Mouse (Mus musculus): ENCODE measurements around the gene Dlg1. TPM values are rescaled to one million over a fixed set of nuclear protein-coding genes. Genes with fewer than 3 reads are reported as not detected.

Gene Dlg1
- polyA plus RNA-seq, 1 experiment from 2014 or later, result 28.5 TPM

GRCm38 (mm10) chr16:31624749-31625148 lies 38.5 kb upstream of the Dlg1 start:
- Histone ChIP-seq H3K4me2 (ENCODE audit: low read length) (no peak overlapping the region), H3K36me3 (ENCODE audit: control insufficient read depth, insufficient read depth, low read length) (no peaks in the 10 kb centered on the region), H3K9me3 (ENCODE audit: control insufficient read depth, low read length) (no peaks in the 10 kb centered on the region), H3K9ac (ENCODE audit: low read length) (no peak overlapping the region), H3K27ac (ENCODE audit: low read depth) (no peak overlapping the region), H3K27me3 (replicated peaks; ENCODE audit: control insufficient read depth, insufficient read depth, low read length) (no peaks in the 10 kb centered on the region), H3K4me1 (replicated peaks; ENCODE audit: control insufficient read depth, insufficient read depth, low read length) (no peaks in the 10 kb centered on the region), H3K4me3 (ENCODE audit: low read depth, low read length) (no peak overlapping the region)
- ATAC-seq (replicated peaks; ENCODE audit: low FRiP score, low TSS enrichment, low read depth) (no peak), DNase-seq (ENCODE audit: low spot score) (no peak)
- WGBS, result 81% methylated on average over 1 of the region's 1 CpGs

GRCm38 (mm10) chr16:31626331-31626730 lies 36.9 kb upstream of the Dlg1 start:
- Histone ChIP-seq H3K9ac (ENCODE audit: low read length) (no peak overlapping the region), H3K27ac (ENCODE audit: low read depth) (no peak overlapping the region), H3K4me1 (replicated peaks; ENCODE audit: control insufficient read depth, insufficient read depth, low read length) (no peaks in the 10 kb centered on the region), H3K4me2 (ENCODE audit: low read length) (no peak overlapping the region), H3K4me3 (ENCODE audit: low read depth, low read length) (no peak overlapping the region), H3K36me3 (ENCODE audit: control insufficient read depth, insufficient read depth, low read length) (no peaks in the 10 kb centered on the region), H3K27me3 (replicated peaks; ENCODE audit: control insufficient read depth, insufficient read depth, low read length) (no peaks in the 10 kb centered on the region), H3K9me3 (ENCODE audit: control insufficient read depth, low read length) (no peaks in the 10 kb centered on the region)
- DNase-seq (ENCODE audit: low spot score), result no peak
- WGBS, result 82% methylated on average over 6 of the region's 6 CpGs
- ATAC-seq (replicated peaks; ENCODE audit: low FRiP score, low TSS enrichment, low read depth), result no peak

- H3K4me1 ChIP-seq (replicated peaks; ENCODE audit: control insufficient read depth, insufficient read depth, low read length), result no peaks in the 10 kb centered on the region
- no peak for ATAC-seq (replicated peaks; ENCODE audit: low FRiP score, low TSS enrichment, low read depth)
These were observed 32.9 kb upstream of the Dlg1 start for GRCm38 (mm10) chr16:31630381-31630780.

GRCm38 (mm10) chr16:31631046-31631445 lies 32.2 kb upstream of the Dlg1 start:
- H3K27me3 ChIP-seq (replicated peaks; ENCODE audit: control insufficient read depth, insufficient read depth, low read length), result no peaks in the 10 kb centered on the region
- H3K4me1 ChIP-seq (replicated peaks; ENCODE audit: control insufficient read depth, insufficient read depth, low read length), result no peaks in the 10 kb centered on the region
- H3K27ac ChIP-seq (ENCODE audit: low read depth), result no peak overlapping the region
- H3K4me2 ChIP-seq (ENCODE audit: low read length), result no peak overlapping the region
- no peak overlapping the region for H3K4me3 ChIP-seq (ENCODE audit: low read depth, low read length)
- H3K9ac ChIP-seq (ENCODE audit: low read length), result no peak overlapping the region
- WGBS, result 72% methylated on average over 3 of the region's 3 CpGs
- DNase-seq (ENCODE audit: low spot score), result no peak
- no peak for ATAC-seq (replicated peaks; ENCODE audit: low FRiP score, low TSS enrichment, low read depth)
- no peaks in the 10 kb centered on the region for H3K9me3 ChIP-seq (ENCODE audit: control insufficient read depth, low read length)
- H3K36me3 ChIP-seq (ENCODE audit: control insufficient read depth, insufficient read depth, low read length), result no peaks in the 10 kb centered on the region

More at GRCm38 (mm10) chr16:31630381-31630780, 32.9 kb upstream of the Dlg1 start:
- Histone ChIP-seq H3K36me3 (ENCODE audit: control insufficient read depth, insufficient read depth, low read length) (no peaks in the 10 kb centered on the region), H3K4me2 (ENCODE audit: low read length) (no peak overlapping the region), H3K9me3 (ENCODE audit: control insufficient read depth, low read length) (no peaks in the 10 kb centered on the region), H3K4me3 (ENCODE audit: low read depth, low read length) (no peak overlapping the region), H3K9ac (ENCODE audit: low read length) (no peak overlapping the region), H3K27me3 (replicated peaks; ENCODE audit: control insufficient read depth, insufficient read depth, low read length) (no peaks in the 10 kb centered on the region), H3K27ac (ENCODE audit: low read depth) (no peak overlapping the region)
- WGBS, result 95% methylated on average over 4 of the region's 4 CpGs
- DNase-seq (ENCODE audit: low spot score), result no peak

- H3K4me2 ChIP-seq (ENCODE audit: low read length), result no peak overlapping the region
- 93% methylated on average over 4 of the region's 4 CpGs for WGBS
These were observed 28.9 kb upstream of the Dlg1 start for GRCm38 (mm10) chr16:31634371-31634770.

GRCm38 (mm10) chr16:31638393-31638792 lies 24.9 kb upstream of the Dlg1 start:
- H3K36me3 ChIP-seq (ENCODE audit: control insufficient read depth, insufficient read depth, low read length), result no peaks in the 10 kb centered on the region
- ATAC-seq (replicated peaks; ENCODE audit: low FRiP score, low TSS enrichment, low read depth), result no peak
- no peak overlapping the region for H3K4me3 ChIP-seq (ENCODE audit: low read depth, low read length)
- H3K4me2 ChIP-seq (ENCODE audit: low read length), result no peak overlapping the region
- no peak overlapping the region for H3K27ac ChIP-seq (ENCODE audit: low read depth)
- no peak for DNase-seq (ENCODE audit: low spot score)
- WGBS, result 32% methylated on average over 7 of the region's 7 CpGs
- H3K9ac ChIP-seq (ENCODE audit: low read length), result no peak overlapping the region
- H3K27me3 ChIP-seq (replicated peaks; ENCODE audit: control insufficient read depth, insufficient read depth, low read length), result no peaks in the 10 kb centered on the region
- H3K4me1 ChIP-seq (replicated peaks; ENCODE audit: control insufficient read depth, insufficient read depth, low read length), result peaks cover 4% of the 10 kb centered on the region; the same call in 1 of the 2 replicates
- no peaks in the 10 kb centered on the region for H3K9me3 ChIP-seq (ENCODE audit: control insufficient read depth, low read length)

More at GRCm38 (mm10) chr16:31634371-31634770, 28.9 kb upstream of the Dlg1 start:
- DNase-seq (ENCODE audit: low spot score) (no peak), ATAC-seq (replicated peaks; ENCODE audit: low FRiP score, low TSS enrichment, low read depth) (no peak)
- H3K9me3 ChIP-seq (ENCODE audit: control insufficient read depth, low read length), result no peaks in the 10 kb centered on the region
- H3K27ac ChIP-seq (ENCODE audit: low read depth), result no peak overlapping the region
- no peaks in the 10 kb centered on the region for H3K36me3 ChIP-seq (ENCODE audit: control insufficient read depth, insufficient read depth, low read length)
- no peak overlapping the region for H3K9ac ChIP-seq (ENCODE audit: low read length)
- H3K4me1 ChIP-seq (replicated peaks; ENCODE audit: control insufficient read depth, insufficient read depth, low read length), result peaks cover 4% of the 10 kb centered on the region; the same call in 1 of the 2 replicates
- H3K27me3 ChIP-seq (replicated peaks; ENCODE audit: control insufficient read depth, insufficient read depth, low read length), result no peaks in the 10 kb centered on the region
- no peak overlapping the region for H3K4me3 ChIP-seq (ENCODE audit: low read depth, low read length)

GRCm38 (mm10) chr16:31639946-31640345 lies 23.3 kb upstream of the Dlg1 start:
- H3K4me2 ChIP-seq (ENCODE audit: low read length), result no peak overlapping the region
- no peak for ATAC-seq (replicated peaks; ENCODE audit: low FRiP score, low TSS enrichment, low read depth)
- H3K4me3 ChIP-seq (ENCODE audit: low read depth, low read length), result no peak overlapping the region
- no peaks in the 10 kb centered on the region for H3K27me3 ChIP-seq (replicated peaks; ENCODE audit: control insufficient read depth, insufficient read depth, low read length)
- H3K27ac ChIP-seq (ENCODE audit: low read depth), result no peak overlapping the region
- no peak overlapping the region for H3K9ac ChIP-seq (ENCODE audit: low read length)
- no peaks in the 10 kb centered on the region for H3K9me3 ChIP-seq (ENCODE audit: control insufficient read depth, low read length)
- DNase-seq (ENCODE audit: low spot score), result no peak
- H3K36me3 ChIP-seq (ENCODE audit: control insufficient read depth, insufficient read depth, low read length), result no peaks in the 10 kb centered on the region
- peaks cover 4% of the 10 kb centered on the region; the same call in 1 of the 2 replicates for H3K4me1 ChIP-seq (replicated peaks; ENCODE audit: control insufficient read depth, insufficient read depth, low read length)
- WGBS, result 63% methylated on average over 4 of the region's 4 CpGs

- no peak overlapping the region for H3K9ac ChIP-seq (ENCODE audit: low read length)
- H3K27ac ChIP-seq (ENCODE audit: low read depth), result no peak overlapping the region
- no peaks in the 10 kb centered on the region for H3K9me3 ChIP-seq (ENCODE audit: control insufficient read depth, low read length)
- no peak overlapping the region for H3K4me2 ChIP-seq (ENCODE audit: low read length)
- no peak overlapping the region for H3K4me3 ChIP-seq (ENCODE audit: low read depth, low read length)
- ATAC-seq (replicated peaks; ENCODE audit: low FRiP score, low TSS enrichment, low read depth) (no peak), DNase-seq (ENCODE audit: low spot score) (no peak)
- WGBS, result 71% methylated on average over 4 of the region's 4 CpGs
- H3K4me1 ChIP-seq (replicated peaks; ENCODE audit: control insufficient read depth, insufficient read depth, low read length), result peaks cover 4% of the 10 kb centered on the region; the same call in 1 of the 2 replicates
- no peaks in the 10 kb centered on the region for H3K36me3 ChIP-seq (ENCODE audit: control insufficient read depth, insufficient read depth, low read length)
- no peaks in the 10 kb centered on the region for H3K27me3 ChIP-seq (replicated peaks; ENCODE audit: control insufficient read depth, insufficient read depth, low read length)
These were observed 21.5 kb upstream of the Dlg1 start for GRCm38 (mm10) chr16:31641776-31642175.

- Histone ChIP-seq H3K4me2 (ENCODE audit: low read length) (no peak overlapping the region), H3K36me3 (ENCODE audit: control insufficient read depth, insufficient read depth, low read length) (no peaks in the 10 kb centered on the region), H3K27me3 (replicated peaks; ENCODE audit: control insufficient read depth, insufficient read depth, low read length) (no peaks in the 10 kb centered on the region), H3K4me1 (replicated peaks; ENCODE audit: control insufficient read depth, insufficient read depth, low read length) (peaks cover 6% of the 10 kb centered on the region; the same call in 1 of the 2 replicates), H3K9ac (ENCODE audit: low read length) (no peak overlapping the region), H3K27ac (ENCODE audit: low read depth) (no peak overlapping the region), H3K4me3 (ENCODE audit: low read depth, low read length) (no peak overlapping the region), H3K9me3 (ENCODE audit: control insufficient read depth, low read length) (no peaks in the 10 kb centered on the region)
- ATAC-seq (replicated peaks; ENCODE audit: low FRiP score, low TSS enrichment, low read depth) (no peak), DNase-seq (ENCODE audit: low spot score) (no peak)
- WGBS, result 75% methylated on average over 7 of the region's 7 CpGs
These were observed 16.0 kb upstream of the Dlg1 start for GRCm38 (mm10) chr16:31647221-31647620.
